13 mouse cellular contexts compared by ENCODE assay signal in genomic region chr11:112657410-112658159, GRCm38 (mm10).
A peak's percentile ranks its signal among the peaks of the same experiment; 100 is the strongest.
DNase-seq lines count a peak whose midpoint lies in the region; ATAC-seq and TF ChIP-seq lines count a peak whose summit lies in the region.
"Had no signal": no experiment of that assay in that cellular context is flagged by ENCODE, and none has a peak within 500 bp of the region (broad histone marks: within the 10 kb centered on the region; RNA-seq: fewer than 3 reads in every experiment).

No protein-coding gene starts in this region.

- 0 out of 2 replicates have a peak, but pooled peaks have one; percentile 36 for ATAC-seq in forebrain, embryonic 16.5 days
- ATAC-seq: intestine, postnatal 0 days had no signal

- 0 out of 2 replicates have a peak overlapping the region, but pooled peaks have one; percentile 5 for H3K4me2 ChIP-seq in forebrain, embryonic 16.5 days (ENCODE audit: low read length)
- H3K4me2 ChIP-seq: limb, embryonic 13.5 days had no signal

- H3K27ac ChIP-seq in forebrain, embryonic 16.5 days (ENCODE audit: low read length), result no peak overlapping the region
- H3K27ac ChIP-seq: limb, embryonic 13.5 days; macrophage had no signal

- TF ChIP-seq POLR2A in brain, embryonic 14.5 days (IDR thresholded peaks at IDR 0.05; ENCODE audit: borderline replicate concordance, extremely low read depth, insufficient read depth, insufficient read length, poor library complexity, severe bottlenecking), result no peak

- no peak overlapping the region for H3K9ac ChIP-seq in forebrain, embryonic 16.5 days (replicated peaks; ENCODE audit: low read depth, low read length)
- H3K9ac ChIP-seq: limb, embryonic 13.5 days had no signal

- TF ChIP-seq CTCF in brain, embryonic 14.5 days (IDR thresholded peaks at IDR 0.05; ENCODE audit: borderline replicate concordance, extremely low read depth, insufficient read depth, insufficient read length), result no peak

- H3K4me1 ChIP-seq in forebrain, embryonic 16.5 days (replicated peaks; ENCODE audit: control insufficient read depth, insufficient read depth, low read length), result peaks cover 7% of the 10 kb centered on the region

- DNase-seq in embryo, embryonic 11 days, result peak; percentile 29
- no peak for DNase-seq in embryo, embryonic 9.5 days (ENCODE audit: extremely low spot score)
- peak; percentile 70 for DNase-seq in brain, embryonic 14.5 days (ENCODE audit: low read depth)
- peak; percentile 4 for DNase-seq in lung, postnatal 36 days
- DNase-seq in right cerebral cortex, postnatal 10 days (ENCODE audit: low spot score in 2 of 2), result no peak
- DNase-seq in spleen, postnatal 10 days (ENCODE audit: low spot score in 2 of 2), result no peak
- DNase-seq in c-Kit-positive CD71-positive TER-119-positive erythroid progenitor cells, embryonic 14.5 days (ENCODE audit: low spot score), result no peak
- DNase-seq: cerebellum, postnatal 14 days; thymus, adult 2 months had no signal

- H3K9me3 ChIP-seq in forebrain, embryonic 16.5 days (ENCODE audit: control insufficient read depth, low read length), result no peaks in the 10 kb centered on the region

- WGBS in forebrain, embryonic 16.5 days, result 24% methylated on average over 11 of the region's 11 CpGs

- H3K27me3 ChIP-seq in forebrain, embryonic 16.5 days (replicated peaks; ENCODE audit: control insufficient read depth, insufficient read depth, low read length), result no peaks in the 10 kb centered on the region
- H3K27me3 ChIP-seq: limb, embryonic 13.5 days had no signal

- no peaks in the 10 kb centered on the region for H3K36me3 ChIP-seq in forebrain, embryonic 16.5 days (ENCODE audit: control insufficient read depth, insufficient read depth)
- H3K36me3 ChIP-seq: limb, embryonic 13.5 days had no signal

- no peak overlapping the region for H3K4me3 ChIP-seq in forebrain, embryonic 16.5 days (replicated peaks; ENCODE audit: low read length)
- H3K4me3 ChIP-seq: limb, embryonic 13.5 days had no signal

Comparison
In these comparisons a context has a peak if more than half of its experiments do, and no peak if none do; other contexts are left out.
1. DNase-seq: peak in embryo, embryonic 11 days (single experiment), brain, embryonic 14.5 days (single experiment) and lung, postnatal 36 days (single experiment); none in embryo, embryonic 9.5 days (single experiment), right cerebral cortex, postnatal 10 days (0 of 2), spleen, postnatal 10 days (0 of 2) and c-Kit-positive CD71-positive TER-119-positive erythroid progenitor cells, embryonic 14.5 days (single experiment).